Mouse (Mus musculus): ENCODE data around the gene Pxn. TPM values are rescaled to one million over a fixed set of nuclear protein-coding genes. Genes with fewer than 3 reads are reported as not detected.

Pxn gene
- polyA plus RNA-seq, 1 experiment, result 76.8 TPM

- WGBS, result 71% methylated on average over 18 of the region's 18 CpGs
Observed at GRCm38 (mm10) chr5:115544655-115545185, 38.2 kb downstream of the Pxn start.

GRCm38 (mm10) chr5:115545636-115546035 is 39.2 kb downstream of the Pxn start:
- 95% methylated on average over 14 of the region's 14 CpGs for WGBS
- no peak for DNase-seq (ENCODE audit: low read depth, low spot score)

More at GRCm38 (mm10) chr5:115544655-115545185, 38.2 kb downstream of the Pxn start:
- DNase-seq (ENCODE audit: low read depth, low spot score), result no peak

- 90% methylated on average over 11 of the region's 11 CpGs for WGBS
- DNase-seq (ENCODE audit: low read depth, low spot score), result no peak
Observed at GRCm38 (mm10) chr5:115546536-115546935, 40.1 kb downstream of the Pxn start.

- 72% methylated on average over 6 of the region's 6 CpGs for WGBS
- no peak for DNase-seq (ENCODE audit: low read depth, low spot score)
Observed at GRCm38 (mm10) chr5:115547014-115547413, 40.5 kb downstream of the Pxn start.

- 89% methylated on average over 7 of the region's 7 CpGs for WGBS
- no peak for DNase-seq (ENCODE audit: low read depth, low spot score)
Observed at GRCm38 (mm10) chr5:115547421-115547820, 40.9 kb downstream of the Pxn start.

GRCm38 (mm10) chr5:115548501-115549285 is 42.2 kb downstream of the Pxn start:
- DNase-seq (ENCODE audit: low read depth, low spot score), result no peak
- WGBS, result 92% methylated on average over 18 of the region's 18 CpGs

- WGBS, result 91% methylated on average over 11 of the region's 11 CpGs
- no peak for DNase-seq (ENCODE audit: low read depth, low spot score)
Observed at GRCm38 (mm10) chr5:115550482-115551005, 44.1 kb downstream of the Pxn start.

GRCm38 (mm10) chr5:115551386-115551785 is 44.9 kb downstream of the Pxn start:
- DNase-seq (ENCODE audit: low read depth, low spot score), result no peak
- WGBS, result 88% methylated on average over 12 of the region's 12 CpGs

GRCm38 (mm10) chr5:115551799-115552198 is 45.3 kb downstream of the Pxn start:
- WGBS, result 88% methylated on average over 13 of the region's 13 CpGs

GRCm38 (mm10) chr5:115553801-115554420 is 47.4 kb downstream of the Pxn start:
- DNase-seq (ENCODE audit: low read depth, low spot score), result no peak
- WGBS, result 93% methylated on average over 33 of the region's 33 CpGs

More at GRCm38 (mm10) chr5:115551799-115552198, 45.3 kb downstream of the Pxn start:
- no peak for DNase-seq (ENCODE audit: low read depth, low spot score)

GRCm38 (mm10) chr5:115554536-115555291 is 48.2 kb downstream of the Pxn start:
- no peak for DNase-seq (ENCODE audit: low read depth, low spot score)
- WGBS, result 76% methylated on average over 18 of the region's 18 CpGs

GRCm38 (mm10) chr5:115556217-115556616 is 49.7 kb downstream of the Pxn start:
- 14% methylated on average over 8 of the region's 8 CpGs for WGBS
- DNase-seq (ENCODE audit: low read depth, low spot score), result no peak

- 87% methylated on average over 14 of the region's 14 CpGs for WGBS
Observed at GRCm38 (mm10) chr5:115558182-115558794, 51.8 kb downstream of the Pxn start.

GRCm38 (mm10) chr5:115559237-115560101 is 53.0 kb downstream of the Pxn start, which contains the start of gene Rplp0:
Rplp0 (plus strand) TSS chr5:115559467.
- WGBS, result under 1% methylated on average over 78 of the region's 78 CpGs
- peak; percentile 97 for DNase-seq (ENCODE audit: low read depth, low spot score)

More at GRCm38 (mm10) chr5:115558182-115558794, 51.8 kb downstream of the Pxn start:
- DNase-seq (ENCODE audit: low read depth, low spot score), result no peak

- WGBS, result 21% methylated on average over 13 of the region's 13 CpGs
- DNase-seq (ENCODE audit: low read depth, low spot score), result no peak
Observed at GRCm38 (mm10) chr5:115560336-115560905, 53.9 kb downstream of the Pxn start.

- DNase-seq (ENCODE audit: low read depth, low spot score), result no peak
- WGBS, result 48% methylated on average over 5 of the region's 5 CpGs
Observed at GRCm38 (mm10) chr5:115563771-115564585, 57.5 kb downstream of the Pxn start.

- peak; percentile 35 for DNase-seq (ENCODE audit: low read depth, low spot score)
- WGBS, result 4% methylated on average over 55 of the region's 55 CpGs
Observed at GRCm38 (mm10) chr5:115564737-115565393, 58.4 kb downstream of the Pxn start, which contains the start of gene Gcn1l1. Gcn1l1 (plus strand) TSS chr5:115565254.
